Mouse (Mus musculus) testis, adult 2 months (tissue): Measurements from ENCODE around the gene Rtn4rl1. TPM values are rescaled to one million over a fixed set of nuclear protein-coding genes. Genes with fewer than 3 reads are reported as not detected.

Experiments used
- H3K27ac ChIP-seq: fragments of 200-500 bp; 2 replicates; pipeline ENCODE4 v1.5.1; 2012; ENCODE audit warnings: low read depth, low read length; ENCODE audit not compliant: control insufficient read depth, insufficient read depth
- H3K27me3 ChIP-seq: fragments of 200-500 bp; 2 replicates; pipeline ENCODE4 v1.6.1; 2012; ENCODE audit warnings: mild to moderate bottlenecking, low read length, moderate library complexity; ENCODE audit not compliant: control insufficient read depth, insufficient read depth
- H3K36me3 ChIP-seq: fragments of 200-500 bp; 2 replicates; pipeline ENCODE4 v1.6.1; 2012; ENCODE audit warnings: mild to moderate bottlenecking, low read length; ENCODE audit not compliant: control insufficient read depth, insufficient read depth
- H3K4me1 ChIP-seq: fragments of 200-500 bp; 2 replicates; pipeline ENCODE4 v1.6.1; 2012; ENCODE audit warnings: low read length; ENCODE audit not compliant: control insufficient read depth, insufficient read depth
- H3K4me3 ChIP-seq: fragments of 200-500 bp; 2 replicates; pipeline ENCODE4 v1.5.1; 2012; ENCODE audit warnings: low read depth, mild to moderate bottlenecking, low read length, moderate library complexity, mixed read lengths; ENCODE audit not compliant: control insufficient read depth
- CTCF ChIP-seq: fragments of 200-500 bp; IDR thresholded peaks from 2 replicates; pipeline ENCODE4 v1.5.1; 2012; ENCODE audit warnings: low read depth, mild to moderate bottlenecking, inconsistent platforms, low read length, moderate library complexity; ENCODE audit not compliant: control insufficient read depth, insufficient read depth, insufficient replicate concordance
- POLR2A ChIP-seq: fragments of 200-500 bp; IDR thresholded peaks from 2 replicates; pipeline ENCODE4 v1.6.1; 2012; ENCODE audit warnings: low read depth, mild to moderate bottlenecking, inconsistent platforms, low read length, moderate library complexity; ENCODE audit not compliant: control insufficient read depth
- polyA plus RNA-seq: library from polyadenylated mRNA; depleted of rRNA; stranded (reverse); fragments of >200 nt; gene quantifications from 2 replicates; pipeline ENCODE4 v1.2.3, GENCODE M21; 2012; rRNA removed

Rtn4rl1 gene
- polyA plus RNA-seq, 1 experiment, result 3.3 TPM

DNA sequence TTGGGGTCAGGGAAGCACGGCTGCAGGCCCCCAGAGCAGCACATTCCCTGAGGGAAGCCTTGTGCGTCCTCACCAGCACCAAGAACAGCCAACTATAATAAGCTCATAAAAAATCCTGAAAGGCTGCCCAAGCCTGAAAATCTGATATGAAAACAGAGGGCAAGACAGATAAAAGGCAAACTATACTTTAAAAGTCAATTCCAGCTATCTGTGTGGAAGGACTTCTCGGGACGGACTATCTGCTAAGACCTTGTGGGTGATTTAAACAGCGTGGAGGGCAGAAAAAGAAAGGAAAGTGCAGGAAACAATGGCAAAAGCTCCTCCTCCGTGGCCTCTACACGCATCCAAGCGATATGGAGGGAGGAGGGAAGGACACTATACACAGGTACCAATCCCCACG lies 111.2 kb downstream of the Rtn4rl1 start:
- peaks cover 1% of the 10 kb centered on the region for H3K36me3 ChIP-seq
- H3K4me3 ChIP-seq, result no peak overlapping the region
- no peaks in the 10 kb centered on the region for H3K4me1 ChIP-seq
- H3K27me3 ChIP-seq, result no peaks in the 10 kb centered on the region
- H3K27ac ChIP-seq, result no peak overlapping the region
- no peak for TF ChIP-seq POLR2A
- no peak for TF ChIP-seq CTCF

DNA sequence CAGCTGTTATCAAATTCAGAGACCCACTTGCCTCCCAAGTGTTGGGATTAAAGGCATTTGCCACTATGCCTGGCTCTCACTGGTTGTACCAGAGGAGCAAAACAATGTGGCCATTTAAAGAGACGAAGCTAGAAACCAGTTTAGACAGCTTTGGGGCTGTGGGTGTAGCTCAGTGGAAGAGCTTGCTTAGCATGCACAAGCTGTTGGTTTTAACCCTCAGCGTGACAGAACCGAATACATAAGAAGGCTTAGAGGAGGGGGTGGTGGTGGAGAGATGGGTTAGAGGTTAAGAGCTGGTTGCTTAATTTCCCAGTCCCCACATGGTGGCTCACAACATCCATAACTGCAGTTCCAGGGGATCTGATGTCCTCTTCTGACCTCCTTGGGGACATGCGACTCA lies 115.1 kb downstream of the Rtn4rl1 start:
- no peaks in the 10 kb centered on the region for H3K27me3 ChIP-seq
- H3K36me3 ChIP-seq, result peaks cover 7% of the 10 kb centered on the region
- no peak for TF ChIP-seq POLR2A
- no peak for TF ChIP-seq CTCF
- no peak overlapping the region for H3K4me3 ChIP-seq
- H3K27ac ChIP-seq, result no peak overlapping the region
- no peaks in the 10 kb centered on the region for H3K4me1 ChIP-seq

DNA sequence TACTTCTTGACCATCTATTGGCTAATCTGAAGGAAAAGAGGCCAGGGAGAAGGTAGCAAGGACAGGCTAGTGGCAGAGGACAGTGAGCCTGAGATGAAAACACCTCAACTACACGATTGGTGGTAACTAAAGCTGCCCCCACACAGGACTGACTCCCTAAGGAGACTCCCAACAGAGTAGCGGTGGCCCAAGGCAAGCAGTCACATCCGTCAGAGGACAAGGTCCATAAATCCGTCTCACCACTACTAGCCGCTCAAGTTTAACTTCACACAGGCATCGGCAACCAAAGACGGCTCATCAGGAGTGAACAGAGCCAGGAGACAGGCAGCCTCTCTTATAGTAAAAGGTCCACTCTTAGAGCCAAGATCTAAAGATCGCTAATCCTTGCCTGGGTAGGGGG lies 117.2 kb downstream of the Rtn4rl1 start:
- no peaks in the 10 kb centered on the region for H3K27me3 ChIP-seq
- no peaks in the 10 kb centered on the region for H3K4me1 ChIP-seq
- peaks cover 10% of the 10 kb centered on the region for H3K36me3 ChIP-seq
- no peak for TF ChIP-seq POLR2A
- H3K27ac ChIP-seq, result no peak overlapping the region
- peak overlapping the region; percentile 8; the same call in 1 of the 2 replicates for H3K4me3 ChIP-seq

- Histone ChIP-seq H3K4me3 (no peak overlapping the region), H3K27ac (no peak overlapping the region), H3K27me3 (no peaks in the 10 kb centered on the region), H3K36me3 (peaks cover 10% of the 10 kb centered on the region), H3K4me1 (no peaks in the 10 kb centered on the region)
- TF ChIP-seq CTCF, result no peak
- TF ChIP-seq POLR2A, result no peak
These were observed 118.2 kb downstream of the Rtn4rl1 start for GRCm38 (mm10) chr11:75311751-75312150.

DNA sequence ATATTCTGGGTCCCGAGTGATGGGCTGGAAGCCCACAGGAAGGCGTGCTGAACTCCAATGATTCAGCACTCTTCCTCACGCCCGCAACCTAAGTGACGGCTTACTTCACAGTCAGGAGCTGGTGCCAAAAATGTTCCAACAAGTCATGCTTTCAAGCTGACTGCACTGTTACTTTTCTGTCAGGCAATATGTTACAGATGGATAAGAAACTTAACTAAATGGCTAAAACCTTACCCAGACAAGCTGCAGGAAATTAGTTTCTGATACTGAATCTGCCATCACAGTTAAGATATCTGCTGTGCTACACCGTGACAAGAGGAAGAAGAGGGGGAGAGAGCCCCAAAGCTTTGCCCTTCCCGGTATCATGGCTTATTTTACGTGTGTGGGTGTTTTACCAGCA lies 120.3 kb downstream of the Rtn4rl1 start:
- H3K36me3 ChIP-seq, result peaks cover 10% of the 10 kb centered on the region
- no peak overlapping the region for H3K4me3 ChIP-seq
- no peak overlapping the region for H3K27ac ChIP-seq
- no peak for TF ChIP-seq POLR2A
- no peak for TF ChIP-seq CTCF
- H3K4me1 ChIP-seq, result no peaks in the 10 kb centered on the region
- H3K27me3 ChIP-seq, result no peaks in the 10 kb centered on the region

Other genes with a start within 250 kb of the Rtn4rl1 start
- 1.3 and 1.7 TPM in 2 replicates for gene Hic1, start 24.3 kb upstream of the Rtn4rl1 start, polyA plus RNA-seq
- gene Ovca2, start 14.9 kb upstream of the Rtn4rl1 start, polyA plus RNA-seq, result 9.1 and 10.2 TPM in 2 replicates
- 12.8 and 16.6 TPM in 2 replicates for gene Dph1, start 2.5 kb upstream of the Rtn4rl1 start, polyA plus RNA-seq
- gene Rpa1, start 154.5 kb downstream of the Rtn4rl1 start, polyA plus RNA-seq, result 73.7 and 76.4 TPM in 2 replicates
- 1.8 and 2.1 TPM in 2 replicates for gene Smyd4, start 154.7 kb downstream of the Rtn4rl1 start, polyA plus RNA-seq
- gene Serpinf1, start 228.9 kb downstream of the Rtn4rl1 start, polyA plus RNA-seq, result 13.2 and 13.3 TPM in 2 replicates
- gene Serpinf2, start 245.8 kb downstream of the Rtn4rl1 start, polyA plus RNA-seq, result 0.29 and 0.33 TPM in 2 replicates